Mouse (Mus musculus) embryonic facial prominence, embryonic 15.5 days (tissue): ENCODE measurements around the gene Lims1. TPM values are rescaled to one million over a fixed set of nuclear protein-coding genes. Genes with fewer than 3 reads are reported as not detected.

Experiments
- ATAC-seq: fragments of 200-750 bp; cut with Nextera tagmentation; 2 replicates; pipeline ENCODE4 v1.8.0; 2017; ENCODE audit warnings: low read depth, moderate TSS enrichment; ENCODE audit not compliant: insufficient number of reproducible peaks, low FRiP score, low TSS enrichment
- H3K27ac ChIP-seq: fragments of 300-500 bp; sonication (generic); replicated peaks from 2 replicates; pipeline ENCODE4 v1.5.1; 2015; ENCODE audit warnings: mild to moderate bottlenecking, inconsistent platforms
- H3K27me3 ChIP-seq: fragments of 300-500 bp; sonication (generic); 2 replicates; pipeline ENCODE4 v1.6.1; 2015; ENCODE audit warnings: inconsistent platforms
- H3K36me3 ChIP-seq: fragments of 300-500 bp; sonication (generic); 2 replicates; pipeline ENCODE4 v1.6.1; 2015; ENCODE audit warnings: mild to moderate bottlenecking, inconsistent platforms
- H3K4me1 ChIP-seq: fragments of 300-500 bp; sonication (generic); 2 replicates; pipeline ENCODE4 v1.6.1; 2015; ENCODE audit warnings: inconsistent platforms
- H3K4me2 ChIP-seq: fragments of 300-500 bp; sonication (generic); replicated peaks from 2 replicates; pipeline ENCODE4 v1.6.1; 2015; ENCODE audit warnings: mild to moderate bottlenecking, inconsistent platforms
- H3K4me3 ChIP-seq: fragments of 300-500 bp; sonication (generic); replicated peaks from 2 replicates; pipeline ENCODE4 v1.5.1; 2015; ENCODE audit warnings: mild to moderate bottlenecking, inconsistent platforms
- H3K9ac ChIP-seq: fragments of 300-500 bp; sonication (generic); 2 replicates; pipeline ENCODE4 v1.6.1; 2015; ENCODE audit warnings: inconsistent platforms
- H3K9me3 ChIP-seq: fragments of 300-500 bp; sonication (generic); replicated peaks from 2 replicates; pipeline ENCODE4 v1.6.1; 2016; ENCODE audit warnings: inconsistent platforms
- WGBS: fragments of 180-500 bp; shearing (Covaris S2); methylation state at CpG from one replicate; pipeline ENCODE4 v1.1.7; 2015; 5-methylcytosine and 5-hydroxymethylcytosine counted together
- polyA plus RNA-seq: library from polyadenylated mRNA; unstranded; fragments of >200 nt; fragmentation: Nextera tagmentation; extraction: Ambion mirVana; gene quantifications from 2 replicates; pipeline ENCODE4 v1.2.1, GENCODE M21; 2015

The Lims1 gene
- polyA plus RNA-seq: 121 and 124 TPM in 2 replicates

DNA sequence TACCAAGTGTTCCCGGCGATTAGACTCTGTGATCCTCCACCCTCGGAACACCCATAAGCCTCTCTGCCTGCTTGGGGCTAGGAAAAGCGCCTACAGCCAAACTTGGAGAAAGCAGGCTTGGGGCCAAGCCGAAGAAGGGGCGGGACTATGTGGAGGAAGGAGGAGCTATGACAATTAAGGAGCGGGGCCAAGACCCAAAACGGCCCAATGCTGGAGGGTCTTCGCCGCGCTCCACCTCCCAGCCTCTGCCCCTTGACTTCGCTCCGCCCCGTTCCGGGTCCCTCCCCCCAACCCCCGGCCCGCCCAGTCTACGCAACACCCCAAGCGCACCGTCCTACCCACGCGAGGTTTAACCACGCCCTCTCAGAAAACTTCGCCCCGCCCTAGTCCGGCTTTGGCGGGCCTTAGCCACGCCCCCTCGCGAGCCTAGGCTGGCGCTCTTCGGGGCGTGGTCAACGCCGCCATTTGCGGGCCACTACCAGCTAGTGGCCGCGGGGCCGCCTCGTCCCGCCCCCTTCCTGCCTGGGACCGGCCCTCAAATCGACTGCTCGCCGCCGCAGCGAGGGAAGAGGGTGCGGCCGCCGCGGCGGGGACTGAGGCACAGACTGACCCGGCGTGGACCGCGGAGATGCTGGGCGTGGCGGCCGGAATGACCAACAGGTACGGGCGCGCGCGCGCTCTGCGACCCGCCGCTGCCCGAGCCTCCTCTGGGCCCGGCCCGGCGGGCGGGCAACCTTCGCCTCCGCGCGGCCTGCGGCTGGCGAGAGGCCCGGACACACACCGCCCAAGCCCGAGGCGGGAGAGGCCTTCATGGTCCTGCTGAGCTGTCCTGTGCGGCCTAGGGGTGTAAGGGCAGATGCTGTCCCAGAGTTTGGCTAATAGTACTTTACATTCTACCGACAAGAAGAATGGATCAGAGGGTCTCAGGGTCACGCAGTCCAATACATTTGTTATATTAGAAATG, at the start of gene Lims1:
Gene Lims1, plus strand, starts transcription at position 439 of the 964 bp plus-strand sequence.
- Histone ChIP-seq H3K9ac (peak within 1 kb of the TSS; percentile 80), H3K4me2 (peak within 1 kb of the TSS; percentile 55), H3K4me3 (peak within 1 kb of the TSS; percentile 97), H3K9me3 (no peaks in the 10 kb centered on the region), H3K36me3 (no peaks in the 10 kb centered on the region), H3K27me3 (no peaks in the 10 kb centered on the region), H3K27ac (peak within 1 kb of the TSS; percentile 94), H3K4me1 (peaks cover 15% of the 10 kb centered on the region)
- WGBS: under 1% methylated on average over 85 of the region's 86 CpGs
- ATAC-seq: peak; percentile 99

DNA sequence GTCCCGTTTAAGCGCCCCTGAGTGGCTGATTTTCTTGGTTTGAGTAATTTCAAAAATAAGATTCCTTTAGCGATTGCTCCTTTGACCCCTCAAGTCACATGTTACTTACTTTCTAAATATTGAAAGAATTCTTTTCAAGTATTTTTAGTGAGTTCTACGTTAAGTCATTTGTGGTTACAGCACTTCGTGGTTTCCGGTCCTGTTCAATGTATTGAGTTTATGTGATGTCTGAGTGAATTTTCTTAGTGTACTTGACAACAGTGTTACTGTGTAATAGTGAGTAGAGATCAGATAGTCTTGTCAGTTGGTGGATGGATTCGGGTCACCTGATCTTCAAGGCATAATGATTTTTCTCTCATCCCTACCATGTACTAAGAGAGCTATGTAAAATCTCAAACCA, 41.0 kb upstream of the Lims1 start:
- H3K9ac ChIP-seq: no peak overlapping the region
- no peak overlapping the region for H3K4me3 ChIP-seq
- peaks cover 43% of the 10 kb centered on the region for H3K36me3 ChIP-seq
- no peaks in the 10 kb centered on the region for H3K27me3 ChIP-seq
- no peaks in the 10 kb centered on the region for H3K4me1 ChIP-seq
- H3K27ac ChIP-seq: no peak overlapping the region
- no peaks in the 10 kb centered on the region for H3K9me3 ChIP-seq
- H3K4me2 ChIP-seq: no peak overlapping the region
- no peak for ATAC-seq
- WGBS: 85% methylated on average over 7 of the region's 7 CpGs

DNA sequence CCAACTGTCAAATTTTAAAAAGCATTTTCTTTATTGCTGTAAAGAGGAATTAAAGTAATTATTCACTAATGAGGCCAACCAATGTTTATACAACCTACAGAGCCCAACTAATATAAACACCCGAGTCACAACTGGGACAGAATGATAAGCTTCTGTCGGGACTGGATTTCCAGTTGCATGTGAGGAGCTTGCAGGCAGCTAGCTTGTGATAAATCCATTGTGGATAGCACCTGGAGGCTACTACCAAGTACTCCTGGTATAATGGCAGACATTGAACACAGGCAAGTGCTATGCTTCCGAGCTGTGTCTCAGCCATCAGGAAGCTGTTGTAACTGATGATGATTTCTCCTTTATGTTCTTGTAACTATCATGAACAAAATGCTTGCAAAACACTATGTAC, 32.5 kb upstream of the Lims1 start:
- H3K27ac ChIP-seq: no peak overlapping the region
- 76% methylated on average over 3 of the region's 3 CpGs for WGBS

GRCm38 (mm10) chr10:58294246-58294645, 29.0 kb upstream of the Lims1 start:
- Histone ChIP-seq H3K4me3 (no peak overlapping the region), H3K4me1 (no peaks in the 10 kb centered on the region), H3K27me3 (no peaks in the 10 kb centered on the region), H3K36me3 (peaks cover 81% of the 10 kb centered on the region), H3K9ac (no peak overlapping the region), H3K4me2 (no peak overlapping the region), H3K9me3 (no peaks in the 10 kb centered on the region), H3K27ac (no peak overlapping the region)
- 94% methylated on average over 3 of the region's 3 CpGs for WGBS
- ATAC-seq: no peak

More for the DNA sequence above, 32.5 kb upstream of the Lims1 start:
- H3K9me3 ChIP-seq: no peaks in the 10 kb centered on the region
- H3K4me3 ChIP-seq: no peak overlapping the region
- H3K9ac ChIP-seq: no peak overlapping the region
- H3K4me1 ChIP-seq: no peaks in the 10 kb centered on the region
- H3K4me2 ChIP-seq: no peak overlapping the region
- no peaks in the 10 kb centered on the region for H3K27me3 ChIP-seq
- H3K36me3 ChIP-seq: peaks cover 70% of the 10 kb centered on the region
- ATAC-seq: no peak

- H3K4me2 ChIP-seq: no peak overlapping the region
- H3K27ac ChIP-seq: no peak overlapping the region
- no peaks in the 10 kb centered on the region for H3K4me1 ChIP-seq
- no peaks in the 10 kb centered on the region for H3K27me3 ChIP-seq
- no peak overlapping the region for H3K9ac ChIP-seq
- no peaks in the 10 kb centered on the region for H3K9me3 ChIP-seq
- ATAC-seq: no peak
- no peak overlapping the region for H3K4me3 ChIP-seq
- peaks cover 80% of the 10 kb centered on the region for H3K36me3 ChIP-seq
- 96% methylated on average over 3 of the region's 3 CpGs for WGBS
Measured at GRCm38 (mm10) chr10:58295605-58296004, 27.7 kb upstream of the Lims1 start.

DNA sequence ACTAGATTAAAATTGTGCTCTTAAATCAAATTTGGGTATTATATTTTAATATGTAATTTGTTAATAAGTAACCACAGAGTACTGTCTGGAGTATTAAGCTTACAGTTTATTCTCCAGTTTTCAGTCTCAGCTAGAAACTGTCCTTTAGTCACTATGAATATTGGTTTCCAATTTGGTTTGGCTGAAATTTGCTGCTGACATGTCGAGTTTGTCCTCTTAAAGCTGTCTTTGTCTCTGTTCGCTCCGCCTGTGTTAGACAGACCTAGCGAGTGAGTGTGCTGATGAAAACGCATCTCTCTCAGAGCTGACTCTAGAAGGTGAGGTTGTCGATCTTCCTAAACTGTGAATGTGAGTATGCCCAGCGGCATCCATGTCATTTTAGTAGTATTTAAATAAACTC, 18.3 kb upstream of the Lims1 start:
- H3K27ac ChIP-seq: no peak overlapping the region
- H3K4me2 ChIP-seq: no peak overlapping the region
- H3K9me3 ChIP-seq: no peaks in the 10 kb centered on the region
- H3K27me3 ChIP-seq: no peaks in the 10 kb centered on the region
- H3K4me1 ChIP-seq: no peaks in the 10 kb centered on the region
- H3K4me3 ChIP-seq: no peak overlapping the region
- no peak for ATAC-seq
- H3K36me3 ChIP-seq: peaks cover 50% of the 10 kb centered on the region
- no peak overlapping the region for H3K9ac ChIP-seq
- 91% methylated on average over 7 of the region's 7 CpGs for WGBS

GRCm38 (mm10) chr10:58306897-58307296, 16.4 kb upstream of the Lims1 start:
- Histone ChIP-seq H3K27ac (no peak overlapping the region), H3K27me3 (no peaks in the 10 kb centered on the region), H3K4me2 (no peak overlapping the region), H3K9ac (no peak overlapping the region), H3K9me3 (no peaks in the 10 kb centered on the region), H3K36me3 (peaks cover 46% of the 10 kb centered on the region), H3K4me1 (no peaks in the 10 kb centered on the region), H3K4me3 (no peak overlapping the region)
- WGBS: 88% methylated on average over 3 of the region's 3 CpGs
- no peak for ATAC-seq

- Histone ChIP-seq H3K4me3 (no peak overlapping the region), H3K9ac (no peak overlapping the region), H3K4me1 (no peaks in the 10 kb centered on the region), H3K27ac (no peak overlapping the region), H3K36me3 (peaks cover 44% of the 10 kb centered on the region), H3K9me3 (0 out of 2 replicates have a peak, but pooled peaks cover 6% of the 10 kb centered on the region), H3K27me3 (no peaks in the 10 kb centered on the region), H3K4me2 (no peak overlapping the region)
- ATAC-seq: no peak
- 69% methylated on average over 1 of the region's 1 CpGs for WGBS
Measured at GRCm38 (mm10) chr10:58310791-58311190, 12.5 kb upstream of the Lims1 start.

DNA sequence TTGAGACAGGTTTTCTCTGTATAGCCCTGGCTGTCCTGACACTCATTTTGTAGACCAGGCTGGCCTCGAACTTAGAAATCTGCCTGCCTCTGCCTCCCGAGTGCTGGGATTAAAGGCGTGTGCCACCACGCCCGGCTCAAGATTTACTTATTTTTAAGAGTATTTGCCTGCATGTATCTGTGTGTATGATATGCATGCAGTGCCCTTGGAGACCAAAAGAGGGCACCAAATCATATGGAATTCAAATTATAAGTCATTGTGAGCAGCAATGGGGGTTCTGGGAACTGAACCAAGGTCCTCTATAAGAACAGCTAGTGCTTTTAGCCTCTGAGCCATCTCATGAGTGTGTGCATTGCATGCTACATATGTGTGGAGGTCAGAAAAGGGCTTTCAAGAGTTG, 10.4 kb upstream of the Lims1 start:
- Histone ChIP-seq H3K36me3 (peaks cover 34% of the 10 kb centered on the region), H3K9me3 (0 out of 2 replicates have a peak, but pooled peaks cover 6% of the 10 kb centered on the region), H3K4me2 (no peak overlapping the region), H3K27me3 (no peaks in the 10 kb centered on the region), H3K4me1 (no peaks in the 10 kb centered on the region), H3K27ac (no peak overlapping the region), H3K9ac (no peak overlapping the region), H3K4me3 (no peak overlapping the region)
- WGBS: 98% methylated on average over 5 of the region's 5 CpGs
- no peak for ATAC-seq

GRCm38 (mm10) chr10:58320881-58321280, 2.4 kb upstream of the Lims1 start:
- Histone ChIP-seq H3K4me1 (peaks cover 8% of the 10 kb centered on the region; the same call in 1 of the 2 replicates), H3K9ac (no peak overlapping the region), H3K27me3 (no peaks in the 10 kb centered on the region), H3K36me3 (no peaks in the 10 kb centered on the region), H3K9me3 (no peaks in the 10 kb centered on the region), H3K4me2 (no peak overlapping the region), H3K4me3 (no peak overlapping the region), H3K27ac (no peak overlapping the region)
- ATAC-seq: no peak
- 58% methylated on average over 3 of the region's 3 CpGs for WGBS

DNA sequence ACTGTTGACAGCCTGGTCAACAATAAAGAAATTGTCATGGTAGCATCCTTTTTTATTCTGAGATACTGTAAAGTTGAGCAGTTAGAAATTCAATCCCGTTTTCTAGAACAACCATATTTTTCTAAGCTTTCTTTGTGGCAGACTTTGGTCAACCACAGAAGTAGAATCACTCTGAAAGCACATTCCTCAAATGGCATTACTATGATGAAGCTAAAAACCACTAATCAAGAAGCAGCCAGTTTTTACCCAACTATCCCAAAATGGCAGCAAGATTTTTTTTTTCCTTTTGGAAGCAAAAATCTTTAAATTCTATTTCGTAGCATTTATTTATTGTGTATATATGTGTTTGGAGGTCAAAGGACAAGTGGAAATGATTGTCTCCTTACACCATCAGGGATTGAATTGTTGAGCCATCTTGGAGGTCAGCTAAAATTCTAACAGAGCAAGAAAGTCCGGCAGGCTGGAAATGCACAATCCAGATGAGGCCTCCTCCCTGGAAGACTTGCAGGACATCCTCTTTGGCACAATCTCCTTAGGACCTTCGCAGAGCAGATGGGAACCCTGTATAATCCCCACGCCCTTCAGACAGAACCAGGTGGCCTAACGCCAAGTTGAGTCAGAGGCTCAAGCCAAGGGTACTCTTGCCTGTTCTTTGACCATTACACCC, 772 bp upstream of the Lims1 start:
- 22% methylated on average over 6 of the region's 6 CpGs for WGBS
- H3K4me2 ChIP-seq: peak overlapping the region; percentile 55
- H3K9me3 ChIP-seq: no peaks in the 10 kb centered on the region
- no peaks in the 10 kb centered on the region for H3K27me3 ChIP-seq
- peak overlapping the region; percentile 35; the same call in 1 of the 2 replicates for H3K9ac ChIP-seq
- no peaks in the 10 kb centered on the region for H3K36me3 ChIP-seq
- H3K4me1 ChIP-seq: peaks cover 15% of the 10 kb centered on the region
- peak overlapping the region; percentile 94 for H3K27ac ChIP-seq
- peak overlapping the region; percentile 97 for H3K4me3 ChIP-seq
- ATAC-seq: no peak
